Mouse (Mus musculus) CH12.LX (cell line): ENCODE results near the gene Wt1. TPM values are rescaled to one million over a fixed set of nuclear protein-coding genes. Genes with fewer than 3 reads are reported as not detected.

ENCODE experiments used
- DNase-seq: peaks from one replicate; pipeline ENCODE4 v3.0.0-alpha.2; 2013; ENCODE audit errors: extremely low read depth
- H3K27ac ChIP-seq: 2 replicates; pipeline ENCODE4 v1.5.1; 2012; ENCODE audit warnings: low read depth, mild to moderate bottlenecking, control low read depth, moderate library complexity; ENCODE audit not compliant: insufficient read depth
- H3K27me3 ChIP-seq: replicated peaks from 2 replicates; pipeline ENCODE3; 2012; ENCODE audit warnings: inconsistent platforms
- H3K36me3 ChIP-seq, 2 experiments: replicated peaks in 1 of 2; 2 replicates each; pipeline versions ENCODE3 to v1.6.1; 2012; ENCODE audit warnings: inconsistent platforms in 1 of 2, low read length in 1 of 2, mild to moderate bottlenecking in 1 of 2, mixed read lengths in 1 of 2, moderate library complexity in 1 of 2; ENCODE audit not compliant: control insufficient read depth in 1 of 2, insufficient read depth in 1 of 2
- H3K4me1 ChIP-seq, 2 experiments: 2 replicates each; pipeline ENCODE4 v1.6.1; 2012; ENCODE audit warnings: inconsistent platforms in 1 of 2, moderate library complexity in 1 of 2; ENCODE audit not compliant: insufficient read depth in 2 of 2, control insufficient read depth in 1 of 2
- H3K4me2 ChIP-seq: 2 replicates; pipeline ENCODE4 v1.6.1; 2012; ENCODE audit warnings: low read depth, mild to moderate bottlenecking, control low read depth; ENCODE audit not compliant: poor library complexity, insufficient read depth, severe bottlenecking
- H3K4me3 ChIP-seq, 3 experiments: fragments of 150-350 bp in 1 of 3; sonication (generic) in 1 of 3; replicated peaks in 1 of 3; 2 replicates each; pipeline versions ENCODE3 to v1.5.1; 2011 to 2012; ENCODE audit warnings: low read depth in 2 of 3, low read length in 2 of 3, mild to moderate bottlenecking in 2 of 3, moderate library complexity in 2 of 3, control low read depth in 1 of 3, improper control_type of control experiment in 1 of 3, inconsistent platforms in 1 of 3, mixed read lengths in 1 of 3; ENCODE audit not compliant: poor library complexity in 1 of 3
- H3K79me2 ChIP-seq: replicated peaks from 2 replicates; pipeline ENCODE4 v1.6.1; 2012; ENCODE audit warnings: mild to moderate bottlenecking, moderate library complexity; ENCODE audit not compliant: control insufficient read depth, poor library complexity, insufficient read depth, severe bottlenecking; ENCODE audit errors: extremely low read depth
- H3K9ac ChIP-seq: 2 replicates; pipeline ENCODE4 v1.6.1; 2012; ENCODE audit warnings: low read depth, mild to moderate bottlenecking, control low read depth, moderate library complexity; ENCODE audit not compliant: insufficient read depth
- H3K9me3 ChIP-seq: replicated peaks from 2 replicates; pipeline ENCODE3; 2012; ENCODE audit warnings: low read length, inconsistent platforms, mixed read lengths
- BHLHE40 ChIP-seq: IDR thresholded peaks from 2 replicates; pipeline ENCODE4 v1.6.1; 2011; ENCODE audit warnings: mild to moderate bottlenecking, low read depth, low read length, improper control_type of control experiment
- CHD1 ChIP-seq: IDR thresholded peaks from 2 replicates; pipeline ENCODE4 v1.6.1; 2012; ENCODE audit warnings: low read depth, low read length, improper control_type of control experiment, inconsistent platforms
- CHD2 ChIP-seq: IDR thresholded peaks from 2 replicates; pipeline ENCODE4 v1.6.1; 2011; ENCODE audit warnings: low read length, improper control_type of control experiment
- CTCF ChIP-seq, 2 experiments: IDR thresholded peaks in 1 of 2; conservative IDR thresholded peaks in 1 of 2; 2 replicates each; pipeline ENCODE4 v1.5.1; 2011 to 2012; ENCODE audit warnings: low read depth in 2 of 2, low read length in 2 of 2, improper control_type of control experiment in 1 of 2, inconsistent platforms in 1 of 2, mild to moderate bottlenecking in 1 of 2, moderate library complexity in 1 of 2
- GABPA ChIP-seq: IDR thresholded peaks from 2 replicates; pipeline ENCODE4 v1.6.1; 2012; ENCODE audit warnings: low read depth, low read length, improper control_type of control experiment, inconsistent platforms; ENCODE audit not compliant: insufficient replicate concordance
- IRF4 ChIP-seq: IDR thresholded peaks from 2 replicates; pipeline ENCODE4 v1.6.1; 2014; ENCODE audit warnings: low read depth, mild to moderate bottlenecking, inconsistent platforms, low read length, improper control_type of control experiment
- JUND ChIP-seq: conservative IDR thresholded peaks from 2 replicates; pipeline ENCODE4 v1.6.1; 2011; ENCODE audit warnings: low read depth, low read length, improper control_type of control experiment
- KAT2A ChIP-seq: IDR thresholded peaks from 2 replicates; pipeline ENCODE4 v1.6.1; 2012; ENCODE audit warnings: low read length, improper control_type of control experiment, inconsistent platforms; ENCODE audit not compliant: insufficient replicate concordance
- MAFK ChIP-seq: IDR thresholded peaks from 2 replicates; pipeline ENCODE4 v1.6.1; 2011; ENCODE audit warnings: low read length, improper control_type of control experiment; ENCODE audit not compliant: insufficient replicate concordance
- MAZ ChIP-seq: IDR thresholded peaks from 2 replicates; pipeline ENCODE4 v1.6.1; 2012; ENCODE audit warnings: low read depth, mild to moderate bottlenecking, inconsistent platforms, low read length, improper control_type of control experiment, moderate library complexity
- MEF2A ChIP-seq: IDR thresholded peaks from 2 replicates; pipeline ENCODE4 v1.6.1; 2014; ENCODE audit warnings: low read depth, mild to moderate bottlenecking, inconsistent platforms, low read length, improper control_type of control experiment, borderline replicate concordance
- MXI1 ChIP-seq: IDR thresholded peaks from 2 replicates; pipeline ENCODE4 v1.6.1; 2011; ENCODE audit warnings: mild to moderate bottlenecking, low read depth, low read length, improper control_type of control experiment
- MYC ChIP-seq: IDR thresholded peaks from 2 replicates; pipeline ENCODE4 v1.6.1; 2011; ENCODE audit warnings: low read depth, mild to moderate bottlenecking, improper control_type of control experiment, low read length
- NRF1 ChIP-seq: IDR thresholded peaks from 2 replicates; pipeline ENCODE4 v1.6.1; 2014; ENCODE audit warnings: low read depth, mild to moderate bottlenecking, inconsistent platforms, low read length, improper control_type of control experiment, moderate library complexity
- RCOR1 ChIP-seq: conservative IDR thresholded peaks from 2 replicates; pipeline ENCODE4 v1.6.1; 2012; ENCODE audit warnings: low read depth, mild to moderate bottlenecking, inconsistent platforms, low read length, improper control_type of control experiment
- SIN3A ChIP-seq: IDR thresholded peaks from 2 replicates; pipeline ENCODE4 v1.6.1; 2012; ENCODE audit warnings: low read length, improper control_type of control experiment, inconsistent platforms
- SMC3 ChIP-seq: IDR thresholded peaks from 2 replicates; pipeline ENCODE4 v1.6.1; 2011; ENCODE audit warnings: low read depth, low read length, improper control_type of control experiment
- TBP ChIP-seq: conservative IDR thresholded peaks from 2 replicates; pipeline ENCODE4 v1.6.1; 2011; ENCODE audit warnings: low read depth, low read length, improper control_type of control experiment
- TCF12 ChIP-seq: IDR thresholded peaks from 2 replicates; pipeline ENCODE4 v1.6.1; 2014; ENCODE audit warnings: low read depth, mild to moderate bottlenecking, inconsistent platforms, low read length, improper control_type of control experiment
- USF1 ChIP-seq: IDR thresholded peaks from 2 replicates; pipeline ENCODE4 v1.6.1; 2014; ENCODE audit warnings: low read depth, mild to moderate bottlenecking, inconsistent platforms, low read length, improper control_type of control experiment
- ZKSCAN1 ChIP-seq: IDR thresholded peaks from 2 replicates; pipeline ENCODE4 v1.6.1; 2012; ENCODE audit warnings: low read depth, inconsistent platforms, low read length, improper control_type of control experiment, borderline replicate concordance
- dilution Hi-C: fragments of 300-500 bp; cut with MboI; formaldehyde crosslinking; loops from 2 replicates; pipeline ENCODE4 v1.14.3; 2020; ENCODE audit warnings: low sequenced_read_pairs; ENCODE audit not compliant: extremely low pct_unique_long_range_greater_than_20kb, extremely low pct_ligation_motif_present
- in situ Hi-C: fragments of 300-500 bp; cut with MboI; formaldehyde crosslinking; loops from 3 replicates; pipeline ENCODE4 v1.14.3; 2019; ENCODE audit warnings: low sequenced_read_pairs, low pct_ligation_motif_present, low pct_unique_long_range_greater_than_20kb, mixed read lengths
- polyA plus RNA-seq: library from polyadenylated mRNA; unstranded; fragments of >175 nt; gene quantifications from 2 replicates; pipeline ENCODE4 v1.2.1, GENCODE M21; 2012; ENCODE audit warnings: low read depth; ENCODE audit not compliant: insufficient read length
- total RNA-seq, 2 experiments: library from RNA; depleted of rRNA; stranded (reverse); fragments of 300-350 nt in 1 of 2; fragments of >200 nt in 1 of 2; gene quantifications; 2 replicates each; pipeline ENCODE4 v1.2.3; 2012 to 2014

Gene Wt1
- total and polyA plus RNA-seq, 3 experiments: not detected

DNA sequence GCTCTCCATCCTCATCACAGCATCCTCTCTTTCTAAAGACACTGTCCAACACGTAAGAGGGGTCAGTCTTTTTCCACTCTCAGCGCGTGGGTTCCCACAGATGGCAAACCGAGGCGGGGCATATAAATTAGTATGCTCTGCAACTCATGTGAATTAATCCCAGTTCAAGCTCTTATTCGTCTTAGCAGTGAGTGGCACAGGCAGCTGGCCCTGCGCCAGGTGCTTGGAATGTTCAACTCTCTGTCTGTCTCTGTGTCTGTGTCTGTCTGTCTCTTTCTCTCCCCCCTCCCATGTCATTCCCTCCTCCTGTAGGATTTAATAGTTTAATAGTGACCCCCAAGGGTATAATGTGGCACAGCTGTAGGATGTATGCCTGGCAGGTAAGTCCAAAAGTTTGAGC is 26.9 kb upstream of the Wt1 start:
- in situ Hi-C loops (no loop called here), dilution Hi-C loops (no loop called here)

DNA sequence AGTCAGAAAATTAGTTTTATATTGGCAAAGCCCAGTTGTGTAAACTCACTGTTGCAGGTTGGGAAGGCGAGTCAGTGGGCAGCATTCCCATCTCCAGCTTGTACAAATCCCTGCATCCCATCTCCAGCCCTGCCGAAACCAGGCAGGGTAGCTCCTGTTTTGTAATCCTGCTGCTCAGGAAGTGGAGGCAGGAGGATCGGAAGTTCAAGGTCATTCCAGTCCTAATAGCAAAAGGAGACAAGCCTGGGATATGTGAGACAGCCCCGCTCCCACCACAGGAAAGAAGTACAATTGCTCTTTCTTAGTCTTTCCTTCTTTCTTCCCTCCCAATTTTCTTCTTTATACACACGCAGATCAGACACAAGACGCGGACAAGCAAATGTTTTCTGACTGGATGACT is 25.8 kb upstream of the Wt1 start:
- no peak overlapping the region for H3K4me2 ChIP-seq
- no peaks in the 10 kb centered on the region for H3K27me3 ChIP-seq
- dilution Hi-C loops (no loop called here), in situ Hi-C loops (no loop called here)
- DNase-seq: no peak
- no peak overlapping the region for H3K27ac ChIP-seq
- H3K9me3 ChIP-seq: no peaks in the 10 kb centered on the region
- no peak overlapping the region for H3K9ac ChIP-seq
- no peak overlapping the region for H3K4me3 ChIP-seq
- H3K4me1 ChIP-seq: peaks cover 3 to 8% of the 10 kb centered on the region in 2 experiments
- TF ChIP-seq MYC (no peak), CHD2 (no peak), SMC3 (no peak), RCOR1 (no peak), NRF1 (no peak), CHD1 (no peak)
- H3K79me2 ChIP-seq: no peaks in the 10 kb centered on the region
- no peaks in the 10 kb centered on the region for H3K36me3 ChIP-seq

More for the DNA sequence above, 26.9 kb upstream of the Wt1 start:
- H3K79me2 ChIP-seq: no peaks in the 10 kb centered on the region
- no peak overlapping the region for H3K9ac ChIP-seq
- no peaks in the 10 kb centered on the region for H3K27me3 ChIP-seq
- H3K4me3 ChIP-seq: no peak overlapping the region
- no peak overlapping the region for H3K4me2 ChIP-seq
- H3K9me3 ChIP-seq: no peaks in the 10 kb centered on the region
- no peak for DNase-seq
- H3K36me3 ChIP-seq: no peaks in the 10 kb centered on the region
- no peak overlapping the region for H3K27ac ChIP-seq
- H3K4me1 ChIP-seq: peaks cover 3 to 10% of the 10 kb centered on the region in 2 experiments
- TF ChIP-seq MYC (no peak), BHLHE40 (no peak), USF1 (no peak), TBP (no peak), MAFK (no peak), MEF2A (no peak), GABPA (no peak), MAZ (no peak), MXI1 (no peak), CTCF (conservative IDR thresholded peaks at IDR 0.05 in 1 of 2, IDR thresholded peaks at IDR 0.05 in 1 of 2; ENCODE audit: low read depth in 2 of 2, low read length in 2 of 2) (no peak), ZKSCAN1 (no peak), IRF4 (no peak), RCOR1 (no peak), NRF1 (no peak), JUND (no peak), KAT2A (no peak), SIN3A (no peak), TCF12 (no peak), CHD2 (no peak)
